Mouse (Mus musculus): Measurements from ENCODE around the gene Itgb2. TPM values are rescaled to one million over a fixed set of nuclear protein-coding genes. Genes with fewer than 3 reads are reported as not detected.
A peak's percentile ranks its signal among the peaks of the same experiment; 100 is the strongest.

The Itgb2 gene
- 17.9 and 21.8 TPM in 2 replicates for polyA plus RNA-seq (2012; rRNA removed)

GRCm38 (mm10) chr10:77530140-77530539 is at the start of gene Itgb2:
Itgb2 (plus strand) TSS chr10:77530252.
- no peak for DNase-seq (ENCODE audit: low read depth)

GRCm38 (mm10) chr10:77481814-77482213 is 48.2 kb upstream of the Itgb2 start:
- DNase-seq (ENCODE audit: low read depth), result no peak

- DNase-seq (ENCODE audit: low read depth), result no peak
These were observed 45.7 kb upstream of the Itgb2 start for GRCm38 (mm10) chr10:77484205-77484935.

- no peak for DNase-seq (ENCODE audit: low read depth)
These were observed 44.3 kb upstream of the Itgb2 start for GRCm38 (mm10) chr10:77485786-77486185.

GRCm38 (mm10) chr10:77488168-77488567 is 41.9 kb upstream of the Itgb2 start:
- no peak for DNase-seq (ENCODE audit: low read depth)

GRCm38 (mm10) chr10:77491585-77491984 is 38.5 kb upstream of the Itgb2 start:
- DNase-seq (ENCODE audit: low read depth), result no peak

GRCm38 (mm10) chr10:77492885-77493284 is 37.2 kb upstream of the Itgb2 start:
- DNase-seq (ENCODE audit: low read depth), result no peak

- no peak for DNase-seq (ENCODE audit: low read depth)
These were observed 32.9 kb upstream of the Itgb2 start for GRCm38 (mm10) chr10:77497185-77497584.

- DNase-seq (ENCODE audit: low read depth), result no peak
These were observed 31.8 kb upstream of the Itgb2 start for GRCm38 (mm10) chr10:77498254-77498653.

GRCm38 (mm10) chr10:77500636-77501035 is 29.4 kb upstream of the Itgb2 start:
- no peak for DNase-seq (ENCODE audit: low read depth)

- DNase-seq (ENCODE audit: low read depth), result no peak
These were observed 26.8 kb upstream of the Itgb2 start for GRCm38 (mm10) chr10:77502967-77503922.

GRCm38 (mm10) chr10:77504143-77504542 is 25.9 kb upstream of the Itgb2 start:
- peak; percentile 27 for DNase-seq (ENCODE audit: low read depth)

GRCm38 (mm10) chr10:77506526-77506925 is 23.5 kb upstream of the Itgb2 start:
- DNase-seq (ENCODE audit: low read depth), result no peak

GRCm38 (mm10) chr10:77506961-77507577 is 23.0 kb upstream of the Itgb2 start:
- no peak for DNase-seq (ENCODE audit: low read depth)

- DNase-seq (ENCODE audit: low read depth), result no peak
These were observed 22.3 kb upstream of the Itgb2 start for GRCm38 (mm10) chr10:77507779-77508178.

- no peak for DNase-seq (ENCODE audit: low read depth)
These were observed 21.3 kb upstream of the Itgb2 start for GRCm38 (mm10) chr10:77508744-77509143.

GRCm38 (mm10) chr10:77509403-77510187 is 20.5 kb upstream of the Itgb2 start:
- DNase-seq (ENCODE audit: low read depth), result peak; percentile 51

GRCm38 (mm10) chr10:77510225-77510982 is 19.6 kb upstream of the Itgb2 start:
- DNase-seq (ENCODE audit: low read depth), result no peak

GRCm38 (mm10) chr10:77515385-77516348 is 14.4 kb upstream of the Itgb2 start, which contains the start of gene Fam207a:
Fam207a (minus strand) TSS chr10:77515785.
- peak; percentile 42 for DNase-seq (ENCODE audit: low read depth)
